Mouse (Mus musculus) hindbrain, embryonic 16.5 days (tissue): Measurements from ENCODE around the gene Trappc12. TPM values are rescaled to one million over a fixed set of nuclear protein-coding genes. Genes with fewer than 3 reads are reported as not detected.

Source experiments
- ATAC-seq: fragments of 200-750 bp; cut with Nextera tagmentation; 2 replicates; pipeline ENCODE4 v1.8.0; 2017; ENCODE audit warnings: moderate TSS enrichment, moderate library complexity
- H3K27ac ChIP-seq: fragments of 300-500 bp; sonication (generic); 2 replicates; pipeline ENCODE4 v1.5.1; 2014; ENCODE audit warnings: low read depth, mild to moderate bottlenecking, control low read depth, low read length, moderate library complexity
- H3K27me3 ChIP-seq: fragments of 300-500 bp; sonication (generic); replicated peaks from 2 replicates; pipeline ENCODE4 v1.6.1; 2014; ENCODE audit warnings: low read length; ENCODE audit not compliant: control insufficient read depth, insufficient read depth
- H3K36me3 ChIP-seq: fragments of 300-500 bp; sonication (generic); 2 replicates; pipeline ENCODE4 v1.6.1; 2014; ENCODE audit warnings: mild to moderate bottlenecking, low read length, moderate library complexity, mixed read lengths; ENCODE audit not compliant: control insufficient read depth, insufficient read depth
- H3K4me1 ChIP-seq: fragments of 300-500 bp; sonication (generic); 2 replicates; pipeline ENCODE4 v1.6.1; 2014; ENCODE audit warnings: low read depth, low read length; ENCODE audit not compliant: control insufficient read depth, insufficient read depth
- H3K4me2 ChIP-seq: fragments of 300-500 bp; sonication (generic); 2 replicates; pipeline ENCODE4 v1.6.1; 2014; ENCODE audit warnings: mild to moderate bottlenecking, low read length, control low read depth, moderate library complexity
- H3K4me3 ChIP-seq: fragments of 300-500 bp; sonication (generic); 2 replicates; pipeline ENCODE4 v1.5.1; 2014; ENCODE audit warnings: mild to moderate bottlenecking, low read length, control low read depth, moderate library complexity
- H3K9ac ChIP-seq: fragments of 300-500 bp; sonication (generic); 2 replicates; pipeline ENCODE4 v1.6.1; 2014; ENCODE audit warnings: low read depth, mild to moderate bottlenecking, control low read depth, low read length, moderate library complexity
- H3K9me3 ChIP-seq: fragments of 300-500 bp; sonication (generic); 2 replicates; pipeline ENCODE4 v1.6.1; 2014; ENCODE audit warnings: mild to moderate bottlenecking, low read length, moderate library complexity; ENCODE audit not compliant: control insufficient read depth
- WGBS: fragments of 180-500 bp; shearing (Covaris S2); extraction: QIAGEN DNeasy Blood & Tissue Kit; methylation state at CpG from one replicate; pipeline ENCODE4 v1.1.7; 2014; 5-methylcytosine and 5-hydroxymethylcytosine counted together
- polyA plus RNA-seq: library from polyadenylated mRNA; unstranded; fragments of >200 nt; fragmentation: Nextera tagmentation; extraction: Ambion mirVana; gene quantifications from 2 replicates; pipeline ENCODE4 v1.2.1, GENCODE M21; 2015

The Trappc12 gene
- 41.4 and 43.1 TPM in 2 replicates for polyA plus RNA-seq

DNA sequence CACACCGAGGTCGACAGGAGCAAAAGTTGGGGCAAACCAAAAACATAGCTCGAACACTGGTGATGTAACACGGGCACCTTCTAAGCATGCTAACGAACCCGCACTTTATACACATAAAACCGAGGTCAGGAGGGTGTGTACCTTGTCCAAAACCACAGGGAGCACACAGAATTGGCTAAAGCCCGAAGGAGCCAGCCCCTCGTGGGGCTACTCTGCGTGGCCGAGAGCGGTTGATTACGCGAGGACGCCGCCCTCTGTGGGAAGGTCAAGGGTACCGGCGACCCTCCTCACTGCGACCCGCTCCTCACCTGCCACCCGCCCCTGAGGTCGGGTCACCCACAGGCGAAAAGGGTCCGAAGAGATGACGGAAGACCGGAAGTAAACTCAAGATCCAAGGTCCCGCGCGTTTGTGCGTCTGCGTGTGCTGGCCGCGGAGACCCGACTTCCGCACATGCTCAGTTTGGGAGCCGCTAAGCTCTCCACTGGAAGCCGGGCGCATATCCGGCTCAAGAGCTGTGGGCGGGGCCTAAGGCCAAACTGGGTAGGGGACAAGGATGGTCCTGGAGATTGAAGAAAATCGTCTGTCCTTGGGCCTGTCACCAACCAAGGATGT, at the start of gene Trappc12:
Gene Trappc12, minus strand, starts transcription at position 452 of the 613 bp plus-strand sequence.
- Histone ChIP-seq H3K9me3 (no peaks in the 10 kb centered on the region), H3K36me3 (peaks cover 9% of the 10 kb centered on the region; the same call in 1 of the 2 replicates), H3K4me2 (peak within 1 kb of the TSS; percentile 76), H3K27ac (peak within 1 kb of the TSS; percentile 69), H3K4me3 (peak within 1 kb of the TSS; percentile 76), H3K27me3 (no peaks in the 10 kb centered on the region), H3K9ac (peak within 1 kb of the TSS; percentile 84), H3K4me1 (peaks cover 21% of the 10 kb centered on the region)
- 2% methylated on average over 41 of the region's 41 CpGs for WGBS
- peak; percentile 90 for ATAC-seq

- H3K4me2 ChIP-seq = no peak overlapping the region
- H3K27ac ChIP-seq = peak overlapping the region; percentile 39
- no peak overlapping the region for H3K4me3 ChIP-seq
- no peaks in the 10 kb centered on the region for H3K36me3 ChIP-seq
- peak overlapping the region; percentile 17; the same call in 1 of the 2 replicates for H3K9ac ChIP-seq
- ATAC-seq = peak; percentile 67
- WGBS = 33% methylated on average over 11 of the region's 11 CpGs
- no peaks in the 10 kb centered on the region for H3K9me3 ChIP-seq
- H3K4me1 ChIP-seq = peaks cover 22% of the 10 kb centered on the region
- H3K27me3 ChIP-seq = no peaks in the 10 kb centered on the region
Observed at GRCm38 (mm10) chr12:28799798-28800411, 49.6 kb upstream of the Trappc12 start.

GRCm38 (mm10) chr12:28796881-28797420, 46.7 kb upstream of the Trappc12 start:
- H3K4me1 ChIP-seq = peaks cover 25% of the 10 kb centered on the region
- no peaks in the 10 kb centered on the region for H3K36me3 ChIP-seq
- peak; percentile 15; the same call in 1 of the 2 replicates for ATAC-seq
- H3K9me3 ChIP-seq = no peaks in the 10 kb centered on the region
- H3K4me3 ChIP-seq = no peak overlapping the region
- H3K9ac ChIP-seq = no peak overlapping the region
- no peak overlapping the region for H3K4me2 ChIP-seq
- H3K27ac ChIP-seq = no peak overlapping the region
- no peaks in the 10 kb centered on the region for H3K27me3 ChIP-seq

DNA sequence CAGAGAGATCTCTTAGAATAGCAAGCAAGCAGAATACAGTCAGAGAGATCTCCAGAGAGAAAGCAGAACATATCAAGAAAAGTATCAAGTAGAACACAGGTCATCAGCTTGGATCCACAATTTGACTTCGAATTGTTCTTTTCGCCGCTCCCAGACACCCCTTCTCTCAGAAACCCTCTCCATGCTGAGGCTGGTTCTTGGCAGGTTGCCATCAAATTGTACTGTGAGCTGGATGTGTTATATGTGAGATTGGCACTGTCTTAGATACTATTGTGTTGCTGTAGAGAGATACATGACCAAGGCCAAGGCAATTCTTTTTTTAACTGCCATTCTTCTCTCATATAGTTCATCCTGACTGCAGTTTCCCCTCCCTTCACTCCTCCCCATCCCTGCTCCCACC, 44.8 kb upstream of the Trappc12 start:
- H3K27me3 ChIP-seq = no peaks in the 10 kb centered on the region
- 77% methylated on average over 3 of the region's 3 CpGs for WGBS
- no peaks in the 10 kb centered on the region for H3K36me3 ChIP-seq

GRCm38 (mm10) chr12:28793715-28794114, 43.4 kb upstream of the Trappc12 start:
- H3K9ac ChIP-seq = no peak overlapping the region
- no peak overlapping the region for H3K4me3 ChIP-seq
- H3K36me3 ChIP-seq = no peaks in the 10 kb centered on the region
- no peaks in the 10 kb centered on the region for H3K27me3 ChIP-seq
- no peaks in the 10 kb centered on the region for H3K9me3 ChIP-seq
- H3K4me2 ChIP-seq = no peak overlapping the region
- no peak for ATAC-seq
- H3K27ac ChIP-seq = no peak overlapping the region
- 60% methylated on average over 2 of the region's 2 CpGs for WGBS
- peaks cover 9% of the 10 kb centered on the region for H3K4me1 ChIP-seq

More for the DNA sequence above, 44.8 kb upstream of the Trappc12 start:
- H3K4me3 ChIP-seq = no peak overlapping the region
- H3K9ac ChIP-seq = no peak overlapping the region
- H3K27ac ChIP-seq = no peak overlapping the region
- no peaks in the 10 kb centered on the region for H3K9me3 ChIP-seq
- no peak overlapping the region for H3K4me2 ChIP-seq
- peaks cover 16% of the 10 kb centered on the region for H3K4me1 ChIP-seq
- no peak for ATAC-seq

GRCm38 (mm10) chr12:28792613-28793012, 42.3 kb upstream of the Trappc12 start:
- H3K36me3 ChIP-seq = no peaks in the 10 kb centered on the region
- H3K9ac ChIP-seq = no peak overlapping the region
- 0 out of 2 replicates have a peak, but pooled peaks have one; percentile 9 for ATAC-seq
- no peak overlapping the region for H3K4me2 ChIP-seq
- H3K27ac ChIP-seq = no peak overlapping the region; the same call in 1 of the 2 replicates
- no peak overlapping the region for H3K4me3 ChIP-seq
- H3K27me3 ChIP-seq = no peaks in the 10 kb centered on the region
- 48% methylated on average over 3 of the region's 3 CpGs for WGBS
- H3K9me3 ChIP-seq = no peaks in the 10 kb centered on the region
- peaks cover 9% of the 10 kb centered on the region for H3K4me1 ChIP-seq

- no peak overlapping the region for H3K27ac ChIP-seq
- H3K9ac ChIP-seq = no peak overlapping the region
- ATAC-seq = no peak
- H3K4me3 ChIP-seq = no peak overlapping the region
- no peak overlapping the region for H3K4me2 ChIP-seq
- H3K9me3 ChIP-seq = no peaks in the 10 kb centered on the region
- no peaks in the 10 kb centered on the region for H3K36me3 ChIP-seq
- WGBS = 93% methylated on average over 6 of the region's 6 CpGs
- H3K4me1 ChIP-seq = peaks cover 7% of the 10 kb centered on the region; the same call in 1 of the 2 replicates
- no peaks in the 10 kb centered on the region for H3K27me3 ChIP-seq
Observed at GRCm38 (mm10) chr12:28786310-28786709, 36.0 kb upstream of the Trappc12 start.

DNA sequence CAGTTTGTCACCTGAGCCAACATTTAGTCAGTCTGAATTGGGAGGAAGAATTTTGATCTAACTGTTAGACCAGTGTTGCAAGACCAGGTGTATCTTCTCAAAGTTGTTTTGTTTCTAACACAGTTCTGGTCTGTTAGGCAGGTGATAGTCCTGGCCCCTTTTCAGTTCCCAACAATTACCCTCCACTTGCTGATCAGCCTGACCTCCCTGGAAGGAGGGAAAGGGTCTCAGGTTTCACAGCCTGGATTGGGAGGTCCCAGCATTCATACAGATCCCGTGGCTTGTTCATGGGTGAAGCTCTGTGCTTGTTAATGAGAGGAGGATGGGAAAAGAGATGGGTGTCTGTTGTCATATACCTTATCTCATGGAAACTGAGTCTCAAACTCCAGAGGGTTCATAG, 35.0 kb upstream of the Trappc12 start:
- WGBS = 6% methylated on average over 1 of the region's 1 CpGs
- Histone ChIP-seq H3K36me3 (no peaks in the 10 kb centered on the region), H3K9me3 (no peaks in the 10 kb centered on the region), H3K9ac (no peak overlapping the region), H3K27ac (no peak overlapping the region), H3K4me1 (peaks cover 7% of the 10 kb centered on the region; the same call in 1 of the 2 replicates), H3K27me3 (no peaks in the 10 kb centered on the region), H3K4me2 (no peak overlapping the region), H3K4me3 (no peak overlapping the region)
- ATAC-seq = no peak

DNA sequence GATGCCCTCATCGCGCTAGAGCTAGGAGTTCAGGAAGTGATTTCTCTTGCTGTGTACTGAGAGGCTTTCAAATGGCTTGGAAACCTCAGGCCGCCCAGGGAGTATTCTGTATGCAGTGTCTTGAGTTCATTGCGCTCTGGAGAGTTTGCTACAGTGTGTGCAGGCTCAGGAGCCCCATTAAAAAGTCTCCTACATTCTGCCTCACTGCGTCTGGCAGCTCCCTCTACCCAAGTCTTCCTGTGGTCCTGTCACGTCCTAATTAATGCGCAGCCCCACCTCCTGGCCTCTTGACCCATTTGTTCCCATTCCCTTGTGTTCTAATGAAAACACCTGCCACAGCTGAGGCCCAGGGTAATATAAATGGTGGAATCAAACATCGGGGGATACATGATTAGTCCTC, 34.6 kb upstream of the Trappc12 start:
- ATAC-seq = no peak
- no peak overlapping the region for H3K9ac ChIP-seq
- no peak overlapping the region for H3K4me3 ChIP-seq
- H3K36me3 ChIP-seq = no peaks in the 10 kb centered on the region
- peaks cover 10% of the 10 kb centered on the region for H3K4me1 ChIP-seq
- 26% methylated on average over 8 of the region's 8 CpGs for WGBS
- H3K9me3 ChIP-seq = no peaks in the 10 kb centered on the region
- H3K27me3 ChIP-seq = no peaks in the 10 kb centered on the region
- H3K27ac ChIP-seq = no peak overlapping the region
- H3K4me2 ChIP-seq = no peak overlapping the region
